Mouse (Mus musculus) embryonic fibroblast, embryonic 13.5 days (primary cell): ENCODE measurements at regions not wholly inside any gene's neighbourhood (a gene's known extent, or its start where the extent isn't known, plus 50 kb on each side); places are given as distances from the start of the nearest gene placed in this dataset.

Experiments
- H3K27ac ChIP-seq: 2 replicates; pipeline ENCODE4 v1.5.1; 2012; ENCODE audit warnings: low read length, control low read depth, inconsistent platforms; ENCODE audit not compliant: insufficient read depth
- H3K4me1 ChIP-seq: 2 replicates; pipeline ENCODE4 v1.6.1; 2011; ENCODE audit warnings: low read length; ENCODE audit not compliant: control insufficient read depth, insufficient read depth
- H3K4me3 ChIP-seq: 2 replicates; pipeline ENCODE4 v1.5.1; 2011; ENCODE audit warnings: mild to moderate bottlenecking, control low read depth, low read length; ENCODE audit not compliant: insufficient read depth
- CTCF ChIP-seq: IDR thresholded peaks from 2 replicates; pipeline ENCODE4 v1.5.1; 2011; ENCODE audit warnings: mild to moderate bottlenecking, control low read depth, low read length, moderate library complexity, borderline replicate concordance; ENCODE audit not compliant: insufficient read depth
- POLR2A ChIP-seq: IDR thresholded peaks from 2 replicates; pipeline ENCODE4 v1.6.1; 2011; ENCODE audit warnings: low read depth, mild to moderate bottlenecking, control low read depth, low read length, moderate library complexity

GRCm38 (mm10) chr1:127152840-127153239 is 52.0 kb upstream of the Mgat5 start:
- Histone ChIP-seq H3K4me3 (no peak overlapping the region), H3K4me1 (no peaks in the 10 kb centered on the region), H3K27ac (no peak overlapping the region)
- TF ChIP-seq POLR2A: no peak
- no peak for TF ChIP-seq CTCF

- no peak overlapping the region for H3K4me3 ChIP-seq
- TF ChIP-seq CTCF (no peak), POLR2A (no peak)
- H3K4me1 ChIP-seq: no peaks in the 10 kb centered on the region
Measured at GRCm38 (mm10) chr1:127135521-127135920, 69.3 kb upstream of the Mgat5 start.

GRCm38 (mm10) chr1:127131871-127132270 is 72.9 kb upstream of the Mgat5 start:
- Histone ChIP-seq H3K27ac (no peak overlapping the region), H3K4me3 (no peak overlapping the region), H3K4me1 (no peaks in the 10 kb centered on the region)
- no peak for TF ChIP-seq POLR2A
- TF ChIP-seq CTCF: no peak

More at GRCm38 (mm10) chr1:127135521-127135920, 69.3 kb upstream of the Mgat5 start:
- no peak overlapping the region for H3K27ac ChIP-seq

GRCm38 (mm10) chr1:127124862-127125261 is 80.0 kb upstream of the Mgat5 start:
- no peak for TF ChIP-seq POLR2A
- TF ChIP-seq CTCF: no peak
- H3K4me1 ChIP-seq: no peaks in the 10 kb centered on the region
- no peak overlapping the region for H3K27ac ChIP-seq
- H3K4me3 ChIP-seq: no peak overlapping the region

GRCm38 (mm10) chr1:127118019-127118418 is 86.8 kb upstream of the Mgat5 start:
- no peak overlapping the region for H3K27ac ChIP-seq
- TF ChIP-seq CTCF (no peak), POLR2A (no peak)
- H3K4me3 ChIP-seq: no peak overlapping the region
- H3K4me1 ChIP-seq: no peaks in the 10 kb centered on the region

- Histone ChIP-seq H3K4me1 (no peaks in the 10 kb centered on the region), H3K4me3 (no peak overlapping the region), H3K27ac (no peak overlapping the region)
- TF ChIP-seq POLR2A (no peak), CTCF (no peak)
Measured at GRCm38 (mm10) chr1:127107485-127107884, 97.3 kb upstream of the Mgat5 start.

GRCm38 (mm10) chr1:127105861-127106260 is 99.0 kb upstream of the Mgat5 start:
- Histone ChIP-seq H3K4me3 (no peak overlapping the region), H3K27ac (no peak overlapping the region), H3K4me1 (no peaks in the 10 kb centered on the region)
- TF ChIP-seq POLR2A (no peak), CTCF (no peak)

GRCm38 (mm10) chr1:127103664-127104063 is 101.2 kb upstream of the Mgat5 start:
- H3K27ac ChIP-seq: no peak overlapping the region
- no peak overlapping the region for H3K4me3 ChIP-seq
- no peak for TF ChIP-seq POLR2A
- TF ChIP-seq CTCF: no peak
- H3K4me1 ChIP-seq: no peaks in the 10 kb centered on the region

- TF ChIP-seq POLR2A (no peak), CTCF (no peak)
- Histone ChIP-seq H3K27ac (no peak overlapping the region), H3K4me3 (no peak overlapping the region), H3K4me1 (no peaks in the 10 kb centered on the region)
Measured at GRCm38 (mm10) chr1:127098871-127099420, 105.9 kb upstream of the Mgat5 start.

GRCm38 (mm10) chr1:127087616-127088015 is 117.2 kb upstream of the Mgat5 start:
- Histone ChIP-seq H3K4me3 (no peak overlapping the region), H3K4me1 (no peaks in the 10 kb centered on the region), H3K27ac (no peak overlapping the region)
- TF ChIP-seq CTCF: no peak
- no peak for TF ChIP-seq POLR2A
